Mouse (Mus musculus) R1 (cell line): ENCODE measurements at regions not wholly inside any gene's neighbourhood (a gene's known extent, or its start where the extent isn't known, plus 50 kb on each side); places are given as distances from the start of the nearest gene placed in this dataset.
A peak's percentile ranks its signal among the peaks of the same experiment; 100 is the strongest.

ENCODE experiments used
- DNase-seq: peaks from one replicate; pipeline ENCODE4 v3.0.0-alpha.2; 2018; ENCODE audit warnings: low read depth, low spot score

GRCm38 (mm10) chr15:60762071-60762470, 91.5 kb downstream of the Fam84b start:
- peak; percentile 3 for DNase-seq

GRCm38 (mm10) chr15:60760015-60760437, 93.6 kb downstream of the Fam84b start:
- DNase-seq: peak; percentile 54

- no peak for DNase-seq
These were observed 99.3 kb downstream of the Fam84b start for GRCm38 (mm10) chr15:60754246-60754645.

- DNase-seq: no peak
These were observed 114.0 kb downstream of the Fam84b start for GRCm38 (mm10) chr15:60739598-60739997.

- no peak for DNase-seq
These were observed 115.3 kb downstream of the Fam84b start for GRCm38 (mm10) chr15:60738258-60738657.

- no peak for DNase-seq
These were observed 121.2 kb downstream of the Fam84b start for GRCm38 (mm10) chr15:60732416-60732815.

- no peak for DNase-seq
These were observed 124.8 kb downstream of the Fam84b start for GRCm38 (mm10) chr15:60728754-60729153.

- DNase-seq: no peak
These were observed 125.2 kb downstream of the Fam84b start for GRCm38 (mm10) chr15:60728337-60728736.

GRCm38 (mm10) chr15:60719332-60719731, 134.2 kb downstream of the Fam84b start:
- DNase-seq: no peak

- peak; percentile 30 for DNase-seq
These were observed 144.9 kb downstream of the Fam84b start for GRCm38 (mm10) chr15:60708678-60709077.

GRCm38 (mm10) chr15:60706009-60706408, 147.6 kb downstream of the Fam84b start:
- DNase-seq: no peak

- no peak for DNase-seq
These were observed 152.3 kb downstream of the Fam84b start for GRCm38 (mm10) chr15:60701273-60701672.

GRCm38 (mm10) chr15:60694746-60695145, 158.8 kb downstream of the Fam84b start:
- DNase-seq: no peak

GRCm38 (mm10) chr15:60693751-60694500, 159.7 kb downstream of the Fam84b start:
- peak; percentile 52 for DNase-seq

GRCm38 (mm10) chr15:60692718-60693597, 160.6 kb downstream of the Fam84b start:
- no peak for DNase-seq

- DNase-seq: no peak
These were observed 161.4 kb downstream of the Fam84b start for GRCm38 (mm10) chr15:60692149-60692548.

GRCm38 (mm10) chr15:60677397-60677796, 176.2 kb downstream of the Fam84b start:
- DNase-seq: no peak

- no peak for DNase-seq
These were observed 196.0 kb downstream of the Fam84b start for GRCm38 (mm10) chr15:60657572-60657971.

GRCm38 (mm10) chr15:60655113-60655512, 198.5 kb downstream of the Fam84b start:
- no peak for DNase-seq

- DNase-seq: no peak
These were observed 204.3 kb downstream of the Fam84b start for GRCm38 (mm10) chr15:60649252-60649651.

GRCm38 (mm10) chr15:60641770-60642169, 211.8 kb downstream of the Fam84b start:
- DNase-seq: no peak

GRCm38 (mm10) chr15:60633457-60633850, 220.1 kb downstream of the Fam84b start:
- no peak for DNase-seq
